Mouse (Mus musculus) cerebellum, adult 2 months (tissue): ENCODE results near the gene Syt17.

Experiments used
- CTCF ChIP-seq: fragments of 200-500 bp; IDR thresholded peaks from 2 replicates; pipeline ENCODE4 v1.5.1; 2011; ENCODE audit warnings: low read depth, mild to moderate bottlenecking, control low read depth, low read length, moderate library complexity, borderline replicate concordance; ENCODE audit not compliant: insufficient read depth
- POLR2A ChIP-seq: fragments of 200-500 bp; IDR thresholded peaks from 2 replicates; pipeline ENCODE4 v1.6.1; 2011; ENCODE audit warnings: low read length, control low read depth, borderline replicate concordance; ENCODE audit not compliant: insufficient read depth

DNA sequence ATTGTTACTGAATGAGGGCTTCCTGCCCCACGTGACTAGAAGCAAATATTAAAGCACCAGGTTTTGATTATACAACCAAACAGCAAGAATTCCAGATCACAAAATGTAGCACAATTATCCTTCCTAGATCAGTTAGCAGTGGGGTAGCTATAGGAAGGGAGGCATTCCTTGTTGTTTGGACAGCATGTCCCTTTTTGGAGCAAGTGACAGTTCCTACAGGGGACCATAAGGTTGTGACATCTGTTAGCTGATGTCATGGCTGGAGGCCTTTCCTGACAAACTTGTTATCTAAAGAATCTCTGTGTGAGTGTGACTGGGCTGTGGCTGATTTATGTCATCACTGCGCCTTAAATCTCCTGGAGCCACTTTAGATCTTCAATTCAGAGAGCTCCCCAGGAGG is 97.2 kb downstream of the Syt17 start:
- TF ChIP-seq CTCF (no peak), POLR2A (no peak)
